Mouse (Mus musculus) right cerebral cortex, postnatal 14 days (tissue): ENCODE data around the gene Evx1.

ENCODE experiments used
- DNase-seq: peaks from one replicate; pipeline ENCODE4 v3.0.0; 2022

Evx1 gene

DNA sequence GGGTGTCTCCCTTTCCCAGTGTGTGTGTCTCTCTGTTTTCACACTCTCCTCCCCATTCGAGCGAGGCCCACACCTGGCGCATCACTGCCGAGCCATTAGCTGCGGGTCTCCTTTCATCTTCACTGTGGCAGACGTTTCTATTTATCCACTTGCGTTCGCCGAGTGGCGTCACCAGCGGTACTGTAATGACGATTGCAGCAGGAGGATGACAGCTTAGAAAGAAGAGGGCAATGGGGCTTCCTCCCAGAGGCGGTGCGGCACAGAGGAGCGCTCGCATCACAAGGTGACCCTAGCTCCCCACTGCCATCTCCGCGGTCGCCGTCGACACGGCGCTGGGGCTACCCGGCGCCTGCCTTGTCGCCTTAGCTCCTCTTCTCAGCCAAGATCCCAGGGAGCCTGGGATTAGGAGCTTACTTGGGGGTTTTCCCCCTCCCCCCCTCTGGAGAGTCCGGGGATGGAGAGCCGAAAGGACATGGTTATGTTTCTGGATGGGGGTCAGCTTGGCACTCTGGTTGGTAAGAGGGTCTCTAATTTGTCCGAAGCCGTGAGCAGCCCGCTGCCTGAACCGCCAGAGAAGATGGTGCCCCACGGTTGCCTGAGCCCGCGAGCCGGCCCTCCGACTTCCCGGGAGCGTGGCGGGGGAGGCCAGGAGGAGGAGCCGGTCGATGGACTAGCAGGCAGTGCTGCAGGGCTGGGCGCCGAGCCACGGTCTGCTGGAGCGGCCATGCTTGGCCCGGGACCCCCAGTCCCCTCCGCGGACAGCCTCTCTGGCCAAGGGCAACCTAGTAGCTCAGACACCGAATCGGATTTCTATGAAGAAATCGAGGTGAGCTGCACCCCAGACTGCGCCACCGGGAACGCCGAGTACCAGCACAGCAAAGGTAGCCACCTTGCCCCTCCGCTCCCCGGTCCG, at the start of gene Evx1:
Evx1 (plus strand) TSS at position 108 of the 913 bp plus-strand sequence.
- DNase-seq: no peak

DNA sequence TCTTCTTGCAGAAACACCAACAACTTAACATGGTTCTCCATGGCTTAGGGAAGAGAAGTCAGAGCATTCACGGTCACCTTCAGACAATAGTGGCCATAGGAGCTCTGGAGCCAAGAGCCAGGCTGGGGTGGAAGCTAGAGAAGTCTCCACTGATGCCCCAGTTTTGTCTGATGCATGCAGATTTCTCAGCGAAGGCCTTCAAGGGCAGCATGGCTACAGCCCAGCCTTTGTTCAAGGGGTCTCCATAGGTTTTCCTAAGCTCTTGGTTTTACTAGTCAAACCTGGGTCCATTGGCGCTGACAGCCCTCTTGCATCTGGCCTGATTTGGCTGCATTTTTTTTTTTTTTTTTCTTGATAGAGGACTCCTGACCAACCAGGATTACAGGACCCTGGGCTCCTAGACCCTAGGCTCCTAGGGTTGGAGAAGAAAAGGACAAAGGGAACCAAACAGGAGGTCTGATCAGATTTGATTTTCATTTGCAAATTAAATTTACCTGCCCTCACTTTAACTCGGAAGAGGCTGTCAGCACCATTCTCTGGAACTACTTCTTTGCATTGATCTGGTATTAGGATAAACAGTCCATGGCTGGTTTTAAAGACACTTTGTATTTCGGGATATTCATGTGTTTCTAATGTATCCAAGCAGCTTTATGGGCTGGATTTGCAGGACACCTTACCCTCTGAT, 49.0 kb upstream of the Evx1 start:
- DNase-seq: no peak

DNA sequence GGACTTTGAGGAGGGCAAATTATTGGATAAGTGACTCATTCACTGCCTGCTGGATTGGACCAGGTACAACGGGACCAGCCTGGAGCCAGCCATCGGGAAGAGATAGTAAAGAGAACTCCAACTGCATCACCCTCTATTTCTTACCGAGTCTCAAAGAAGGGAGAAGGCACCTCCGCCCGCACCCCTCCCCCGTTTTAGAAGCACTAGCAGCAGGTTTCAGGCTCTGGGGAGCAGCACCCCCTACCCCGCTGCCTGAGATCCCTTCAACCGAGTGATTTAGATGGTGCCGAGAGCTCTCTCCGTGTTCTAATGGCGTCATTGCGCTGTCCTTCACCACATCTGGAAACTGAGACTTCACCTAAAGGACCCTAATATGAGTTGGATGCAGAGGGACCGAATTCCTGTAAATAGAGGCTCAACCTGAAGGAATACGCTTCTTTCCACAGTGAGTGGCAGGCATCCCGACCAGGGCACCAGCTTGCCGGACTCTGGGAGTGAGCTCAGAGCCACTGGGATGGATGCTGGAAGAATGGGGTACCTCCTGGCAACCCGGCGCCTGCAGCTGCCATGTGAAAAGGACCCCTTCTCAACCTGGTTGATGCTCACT, 47.9 kb upstream of the Evx1 start:
- DNase-seq: no peak

DNA sequence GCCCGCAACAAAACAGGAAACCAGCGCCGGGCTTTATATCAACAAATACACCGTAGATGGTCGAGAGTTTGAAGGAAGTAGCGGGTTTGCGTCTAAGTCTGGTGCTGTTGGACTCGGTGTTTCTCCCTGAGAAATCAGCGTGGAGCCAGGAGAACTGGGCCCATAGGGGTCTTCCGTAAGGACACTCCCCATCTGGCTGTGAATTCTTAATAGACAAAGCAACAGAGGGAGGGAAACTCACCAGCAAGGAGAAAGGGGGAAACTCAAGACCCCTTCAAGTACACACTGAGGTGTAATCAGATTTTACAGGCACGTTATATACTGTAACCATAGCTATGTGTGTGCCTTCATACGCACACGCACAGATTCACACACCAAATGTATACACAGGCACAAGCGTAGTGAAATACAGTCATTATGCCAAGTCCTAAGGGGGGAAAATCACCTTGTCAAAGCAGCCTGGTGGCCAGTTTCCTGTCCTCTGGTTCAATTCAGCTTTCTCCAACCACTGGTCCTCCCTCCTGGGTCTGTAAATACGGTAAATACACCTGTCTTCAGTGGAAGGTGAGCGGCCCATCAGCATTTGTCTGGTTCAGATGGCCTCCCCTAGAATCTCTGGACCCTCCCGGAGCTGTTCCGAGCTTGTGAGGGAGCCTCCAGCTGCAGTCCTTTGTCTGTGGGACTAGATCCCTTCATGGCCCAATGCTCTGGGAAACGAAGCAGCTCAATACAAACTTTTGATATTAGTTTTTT, 47.2 kb upstream of the Evx1 start:
- DNase-seq: no peak

DNA sequence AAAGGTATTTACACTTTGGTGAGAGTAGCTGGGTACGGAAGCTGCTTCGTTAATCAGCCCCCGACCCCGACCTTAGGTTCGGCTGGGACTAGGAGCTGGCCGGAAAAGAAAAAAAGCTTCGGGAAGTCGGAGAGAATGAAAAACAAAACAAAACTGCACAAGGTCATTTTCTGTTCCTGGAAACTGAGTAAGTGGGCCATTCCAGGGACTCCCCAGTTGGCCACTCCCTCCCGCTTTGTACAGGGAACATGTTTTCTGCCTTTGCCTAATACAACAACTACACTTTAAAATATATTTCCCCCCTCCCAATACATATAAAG, 46.7 kb upstream of the Evx1 start:
- DNase-seq: no peak

DNA sequence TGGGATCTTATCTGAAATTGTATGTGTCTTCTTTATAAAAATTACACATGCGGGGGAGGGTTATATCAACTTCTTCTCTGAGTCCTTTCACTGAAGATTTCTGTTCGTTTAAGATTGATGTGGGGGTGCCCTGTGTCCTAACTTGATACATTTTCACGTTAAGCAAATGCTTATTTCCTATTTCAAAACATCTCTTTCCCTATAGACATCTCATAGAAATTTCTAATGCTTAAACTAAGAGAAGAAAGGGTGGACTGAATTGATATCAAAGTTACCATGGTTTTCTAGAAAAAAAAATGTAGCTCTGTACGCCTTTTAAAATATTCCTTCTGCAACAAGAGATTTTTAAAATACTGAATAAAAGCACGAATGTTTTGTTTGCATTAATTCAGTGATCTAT, 46.1 kb upstream of the Evx1 start:
- DNase-seq: no peak

DNA sequence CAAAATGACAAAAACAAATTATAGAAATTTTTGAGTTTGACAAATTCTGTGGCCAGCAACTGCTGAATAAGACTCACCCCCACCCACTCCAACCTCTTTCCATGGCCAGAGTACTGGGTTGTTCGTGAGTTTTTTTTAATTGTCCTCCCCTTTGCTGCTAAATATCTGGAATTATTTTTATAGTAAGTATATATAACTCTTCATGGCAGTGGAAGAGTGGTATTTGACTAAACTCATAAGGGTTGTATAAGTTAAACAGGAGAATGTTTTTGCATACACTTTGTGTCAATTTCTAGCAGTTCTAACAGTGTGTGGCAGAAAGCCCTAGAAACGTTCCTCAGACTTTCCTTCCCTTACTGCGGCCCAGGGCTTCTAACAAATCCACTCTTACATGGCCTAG, 45.6 kb upstream of the Evx1 start:
- no peak for DNase-seq

DNA sequence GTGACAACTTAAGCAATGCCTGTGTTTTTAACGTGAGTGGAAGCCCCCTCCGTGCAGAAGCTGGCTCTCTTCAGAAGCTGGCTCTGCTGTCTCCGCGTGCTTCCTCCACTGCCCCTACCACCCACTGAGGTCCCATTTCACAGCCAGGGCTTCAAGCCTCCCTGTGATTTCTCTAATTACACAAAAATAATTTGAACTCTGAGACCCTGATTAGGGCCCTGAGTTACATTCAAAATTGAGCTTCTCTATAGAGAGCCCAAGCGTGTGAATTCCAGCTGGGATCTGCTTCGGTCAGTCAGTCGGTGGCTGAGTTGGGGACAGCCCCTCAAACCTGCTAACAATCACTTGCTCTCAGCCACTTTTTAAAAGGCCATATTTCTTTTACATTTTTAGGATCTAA, 45.0 kb upstream of the Evx1 start:
- DNase-seq: no peak

DNA sequence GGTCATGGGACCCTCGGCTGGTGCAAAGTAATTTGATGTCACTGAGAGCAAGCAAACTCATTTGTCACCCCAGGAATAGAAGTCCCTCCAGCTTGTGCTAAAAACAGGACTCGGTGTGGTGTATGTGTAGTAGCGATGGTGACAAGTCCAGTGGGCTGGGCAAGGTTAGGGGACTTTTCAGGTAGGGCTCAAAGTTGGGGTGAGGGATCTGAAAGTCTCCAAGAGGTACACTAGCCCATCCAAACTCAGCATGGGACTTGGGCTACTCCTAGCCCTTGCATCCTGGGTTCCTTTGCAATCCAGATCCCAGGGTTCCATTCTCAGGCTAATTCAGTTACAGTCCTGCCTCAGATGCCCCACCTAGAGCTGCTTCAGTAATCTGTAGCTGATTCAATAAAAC, 44.5 kb upstream of the Evx1 start:
- DNase-seq: no peak

DNA sequence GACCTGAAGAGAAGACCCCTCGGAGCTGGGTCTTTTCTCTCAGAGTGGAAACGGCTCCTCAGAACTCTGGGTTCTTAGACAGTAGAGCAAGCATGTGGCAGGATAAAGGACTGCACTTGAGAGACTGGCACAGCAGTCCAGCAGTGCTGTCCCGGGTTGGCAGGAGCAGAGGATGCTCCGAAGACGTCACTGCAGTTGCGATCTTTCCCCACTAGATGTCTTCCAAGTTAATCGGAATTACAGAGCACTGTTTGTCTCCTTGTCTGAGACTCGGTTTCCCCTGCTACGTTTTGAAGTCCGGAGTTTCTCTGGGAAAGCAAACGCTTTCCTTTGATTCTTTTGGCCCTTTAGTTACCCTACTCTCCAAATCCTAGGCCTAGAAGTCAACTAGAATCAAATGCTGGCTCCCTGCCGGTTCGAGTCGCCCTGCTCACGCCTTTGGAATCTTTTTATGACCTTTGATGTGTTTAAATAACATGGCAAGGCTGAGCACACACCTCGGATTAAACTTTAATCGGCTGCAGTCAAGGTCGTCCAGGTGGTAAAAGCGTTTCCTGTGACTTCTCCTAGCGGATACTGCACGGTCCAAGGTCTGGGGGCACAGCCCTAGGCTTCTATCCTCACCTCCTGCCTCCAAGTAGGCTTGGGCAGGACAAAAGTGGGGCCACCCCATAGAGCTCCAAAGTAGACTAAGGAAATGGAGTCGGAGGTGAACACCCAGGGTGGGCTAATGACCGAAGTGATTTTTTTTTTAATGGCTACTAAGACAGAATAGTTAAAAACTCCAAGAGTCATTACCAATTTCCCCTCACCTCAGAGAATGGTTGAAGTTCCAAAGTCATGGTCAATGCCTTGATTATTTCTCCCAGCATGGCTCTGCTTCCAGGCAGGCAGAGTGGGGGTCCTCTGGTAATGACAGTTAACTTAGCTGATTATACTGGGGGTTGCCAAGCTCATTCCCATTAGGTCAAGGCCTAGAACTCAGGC, 42.5 kb upstream of the Evx1 start:
- DNase-seq: peak; percentile 64

DNA sequence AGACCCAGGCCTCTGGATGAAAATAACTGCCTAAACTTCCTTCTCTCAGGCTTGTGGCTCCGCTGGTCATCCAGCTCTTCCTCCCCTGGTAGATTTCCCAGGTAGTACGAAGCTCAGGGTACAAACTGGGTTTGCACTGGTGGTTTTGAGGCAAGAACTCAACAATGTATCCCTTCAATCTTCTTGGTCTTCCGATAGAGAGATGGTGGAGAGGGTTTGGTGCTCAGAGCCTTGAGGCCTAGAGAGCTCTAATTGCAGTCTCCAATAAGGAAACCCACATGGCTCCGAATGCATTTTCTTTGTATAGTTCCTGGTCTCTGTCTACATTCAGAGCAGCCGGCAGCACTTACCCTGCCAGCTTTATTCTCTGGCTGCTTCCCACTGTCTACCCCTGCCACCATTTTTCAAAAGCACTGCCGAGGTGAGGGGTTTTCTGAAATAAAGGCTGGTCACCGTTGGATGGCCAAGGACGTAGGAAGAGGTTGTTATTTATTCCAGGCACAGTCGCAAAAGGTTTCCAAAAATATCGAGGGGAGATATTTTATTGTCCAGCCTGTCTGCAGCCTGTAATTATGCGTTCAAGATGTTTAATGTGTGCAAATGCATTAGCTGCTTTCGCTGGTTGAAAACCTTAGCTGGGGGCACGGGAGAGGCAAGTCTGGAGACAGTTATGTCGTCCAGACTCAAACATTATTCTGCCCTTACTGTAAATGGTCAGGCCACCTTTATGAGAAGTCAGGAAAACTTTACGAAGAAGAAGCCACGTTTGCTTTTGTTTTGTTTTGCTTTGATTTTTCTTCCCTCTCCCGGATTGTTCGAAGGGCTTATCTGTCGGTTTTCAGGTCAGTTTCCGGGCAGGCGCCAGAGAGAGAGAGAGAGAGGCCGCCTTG, 40.3 kb upstream of the Evx1 start:
- no peak for DNase-seq

DNA sequence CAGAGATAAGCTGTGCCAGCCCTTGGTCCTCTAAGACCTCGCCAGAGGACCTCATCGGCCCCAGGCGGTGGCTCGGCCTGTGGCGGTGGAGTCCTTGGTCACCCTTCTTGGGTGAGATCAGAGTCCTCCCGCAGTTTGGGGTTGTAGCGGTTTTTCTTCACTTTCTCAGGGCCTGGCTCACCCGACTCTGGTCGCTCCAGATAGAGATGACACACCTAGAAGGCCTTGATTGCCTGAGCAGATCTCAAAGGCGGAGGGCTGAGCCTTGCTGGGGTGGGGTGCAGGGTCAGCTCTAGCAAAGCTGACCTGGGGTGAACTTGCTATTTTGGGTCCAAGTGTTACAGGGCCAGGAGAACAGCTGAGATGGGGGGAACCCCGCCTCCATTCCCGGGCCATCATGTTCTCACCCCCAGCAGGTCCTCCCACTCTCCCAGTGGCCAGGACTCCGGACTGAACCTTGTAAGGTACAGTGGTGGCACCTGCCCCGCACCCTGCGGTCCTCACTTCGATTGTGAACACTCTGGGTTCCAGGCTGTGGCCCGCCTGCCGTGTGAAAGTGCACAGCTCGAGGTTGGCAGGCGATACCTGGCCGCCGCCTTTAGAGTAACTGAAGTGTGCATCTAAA, 39.5 kb upstream of the Evx1 start:
- DNase-seq: no peak

DNA sequence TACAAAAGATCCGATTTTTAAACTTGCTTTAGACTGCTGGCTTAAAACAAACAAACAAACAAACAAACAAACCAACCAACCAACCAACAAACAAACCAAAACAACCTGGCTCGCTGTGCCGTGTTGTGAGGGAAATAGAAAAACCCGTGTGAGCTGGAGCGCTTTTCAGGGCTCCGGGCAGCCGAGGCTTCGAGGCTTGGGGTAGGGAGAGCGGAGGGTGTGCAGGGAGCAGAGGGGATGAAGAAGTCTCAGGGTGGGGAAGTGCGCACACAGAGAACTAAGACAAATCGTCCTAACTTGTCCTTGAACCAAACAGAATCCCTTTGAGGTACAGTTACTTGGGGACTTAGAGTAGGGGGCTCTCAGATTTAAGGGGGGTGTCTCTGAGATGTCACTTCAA, 38.7 kb upstream of the Evx1 start:
- DNase-seq: no peak

DNA sequence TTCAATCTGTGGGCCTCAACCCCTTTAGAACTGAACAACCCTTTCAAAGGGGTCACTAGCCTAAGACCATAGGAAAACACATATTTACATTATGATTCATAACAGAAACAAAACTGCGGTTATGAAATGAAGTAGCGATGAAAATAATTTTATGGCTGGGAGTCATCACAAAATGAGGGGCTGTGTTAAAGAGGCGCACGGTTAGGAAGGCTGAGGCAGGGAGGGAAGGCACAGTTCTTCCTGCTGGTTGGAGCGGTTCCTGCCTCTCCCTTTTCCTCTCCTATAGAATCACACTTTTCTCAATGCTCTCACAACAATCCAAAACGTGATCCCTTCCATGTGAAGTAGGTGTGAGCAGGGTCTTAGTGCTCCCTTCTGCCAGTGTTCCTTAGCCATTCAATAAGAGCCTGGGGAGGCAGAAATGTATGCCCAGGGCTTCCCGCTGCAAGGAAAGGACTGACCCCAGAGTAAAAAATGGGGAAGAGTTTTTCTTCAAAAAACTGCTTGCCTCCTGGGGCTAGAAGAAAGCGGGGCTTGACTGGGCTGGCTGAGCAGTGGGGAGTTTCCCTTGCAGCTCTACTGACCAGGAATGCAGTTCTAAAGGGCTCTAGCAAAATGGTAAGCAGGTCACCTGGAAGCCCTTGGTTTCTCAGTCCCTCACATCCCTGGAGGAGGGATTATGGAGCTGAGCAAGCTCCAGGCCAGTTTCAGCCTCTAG, 37.6 kb upstream of the Evx1 start:
- DNase-seq: no peak

DNA sequence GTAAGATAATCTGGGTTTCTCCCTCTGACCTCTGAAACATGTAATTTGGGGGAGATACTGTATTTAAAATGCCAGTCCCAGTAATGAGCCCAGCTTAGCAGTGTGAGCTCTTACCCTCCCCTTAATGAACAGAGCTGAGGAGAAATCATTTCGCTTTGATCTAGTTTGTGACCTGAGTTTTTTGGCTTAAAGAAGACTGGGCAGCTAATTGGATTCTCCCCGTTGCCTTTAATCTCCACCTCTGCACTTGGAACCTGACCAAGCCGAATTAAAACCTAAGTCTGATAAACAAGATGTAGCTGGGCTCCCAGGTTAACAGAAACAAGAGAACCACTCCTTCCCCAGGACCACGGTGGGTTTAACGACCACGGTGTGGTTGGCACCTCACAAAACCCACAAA, 36.9 kb upstream of the Evx1 start:
- no peak for DNase-seq

DNA sequence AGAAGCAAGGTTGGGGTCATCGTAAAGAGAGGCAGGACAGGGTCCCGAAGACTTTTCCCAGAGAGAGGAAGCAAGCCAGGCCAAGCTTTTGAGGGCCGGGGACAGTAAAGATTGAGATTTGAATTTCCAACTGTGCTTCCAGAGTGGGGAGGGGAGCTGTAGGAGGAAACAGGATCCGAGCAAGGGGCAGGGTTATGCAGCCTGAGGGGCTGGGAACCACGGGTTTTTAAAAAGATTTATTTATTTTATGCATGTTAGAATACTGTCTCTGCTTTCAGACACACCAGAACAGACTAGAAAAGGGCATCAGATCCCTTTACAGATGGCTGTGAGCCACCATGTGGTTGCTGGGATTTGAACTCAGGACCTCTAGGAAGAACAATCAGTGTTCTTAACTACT, 36.4 kb upstream of the Evx1 start:
- no peak for DNase-seq

DNA sequence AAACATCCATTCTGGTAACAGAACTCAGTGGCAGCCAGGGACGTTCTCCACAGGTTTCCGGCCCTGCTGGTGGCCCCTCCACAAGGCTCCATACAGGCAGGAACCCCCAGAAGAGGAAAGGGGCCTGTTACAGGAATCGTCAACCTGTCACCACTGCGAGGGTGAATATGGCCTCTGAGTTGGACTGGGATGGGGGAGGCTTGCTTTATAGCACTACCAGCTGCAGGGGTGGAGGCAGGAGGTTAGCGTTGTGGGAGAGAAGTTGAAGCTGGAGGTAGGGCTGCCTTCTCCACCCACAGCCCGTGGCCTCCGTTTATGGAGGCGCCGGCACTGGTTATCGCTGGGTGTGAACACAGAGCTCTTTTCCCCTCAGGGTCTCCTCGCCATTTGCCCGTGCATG, 32.2 kb upstream of the Evx1 start:
- DNase-seq: no peak

DNA sequence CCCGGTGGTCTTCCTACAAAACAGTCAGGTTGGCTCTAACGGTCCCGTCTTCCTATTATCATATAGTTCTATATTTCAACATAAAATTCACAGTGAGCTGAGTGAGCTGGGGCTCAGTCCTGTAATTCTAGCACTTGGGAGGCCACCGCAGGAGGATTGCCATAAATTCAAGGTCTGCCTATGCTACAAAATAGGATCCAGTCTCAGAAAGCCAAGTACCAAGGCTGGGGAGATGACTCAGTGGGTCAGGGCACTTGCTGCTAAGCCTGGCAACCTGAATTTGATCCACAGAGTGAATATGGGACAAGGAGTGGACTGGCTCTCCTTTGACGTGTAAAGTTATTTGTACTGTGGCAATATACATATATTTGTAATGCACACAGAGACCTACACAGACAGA, 29.4 kb upstream of the Evx1 start:
- DNase-seq: no peak

DNA sequence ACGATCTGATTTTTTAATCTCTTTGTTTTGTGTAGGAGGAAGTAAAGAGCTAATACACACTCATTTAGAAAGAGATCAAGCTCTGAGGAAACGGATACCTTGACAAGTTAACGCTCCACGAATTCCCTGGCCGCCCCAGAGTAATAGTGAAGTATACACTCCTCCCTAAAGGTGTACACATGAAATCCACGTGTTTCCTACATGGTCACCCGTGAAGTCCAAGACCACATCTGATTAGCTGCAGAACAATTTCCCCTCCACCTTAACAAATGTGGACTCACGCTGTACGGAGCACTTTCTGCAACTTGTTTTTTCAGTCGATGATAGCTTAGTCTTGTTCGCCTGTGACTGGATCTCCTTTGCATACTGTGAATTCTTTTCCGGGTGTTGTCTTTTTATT, 23.1 kb upstream of the Evx1 start:
- DNase-seq: no peak
